In the genomic region with DNA sequence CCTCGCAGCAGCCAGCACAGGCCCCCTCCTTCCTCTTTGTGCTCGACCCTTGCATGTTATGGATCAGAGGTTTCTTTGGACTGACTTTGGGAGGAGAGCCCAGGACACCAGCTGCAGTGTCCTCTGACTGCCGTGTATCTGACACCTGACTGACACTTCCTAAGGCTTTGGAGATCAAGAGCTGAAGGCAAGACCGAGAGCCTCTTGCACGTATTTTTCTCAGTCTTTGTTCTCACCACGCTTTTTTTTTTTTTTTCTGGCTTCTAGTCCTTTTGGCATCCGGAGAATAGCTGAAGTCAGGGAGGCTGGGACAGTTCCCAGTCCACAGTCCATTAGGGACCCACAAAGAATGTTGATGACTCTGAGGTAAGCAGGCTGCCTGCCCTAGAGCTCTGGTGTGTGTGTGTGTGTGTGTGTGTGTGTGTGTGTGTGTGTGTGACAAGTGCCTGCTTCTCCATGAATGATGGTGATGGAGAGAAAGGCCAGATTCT, we compare ENCODE assay signal across 9 mouse cellular contexts. TPM values are rescaled to one million over a fixed set of nuclear protein-coding genes. Genes with fewer than 3 reads are reported as not detected.
A peak's percentile ranks its signal among the peaks of the same experiment; 100 is the strongest.
DNase-seq lines count a peak whose midpoint lies in the region; ATAC-seq lines count a peak whose summit lies in the region.
"Had no signal": no experiment of that assay in that cellular context is flagged by ENCODE, and none has a peak within 500 bp of the region (broad histone marks: within the 10 kb centered on the region; RNA-seq: fewer than 3 reads in every experiment).

No protein-coding gene starts in this region.

- no peak for ATAC-seq in erythroid progenitor cell, adult 5-6 weeks (replicated peaks; ENCODE audit: low FRiP score, poor library complexity, severe bottlenecking)
- ATAC-seq in activated CD4-positive, CD25-positive, alpha-beta regulatory T cell, adult 4 months = no peak

- WGBS in limb, embryonic 10.5 days = 23% methylated on average over 7 of the region's 7 CpGs

- no peaks in the 10 kb centered on the region for H3K9me3 ChIP-seq in limb, embryonic 10.5 days (replicated peaks)
- H3K9me3 ChIP-seq: liver, embryonic 13.5 days had no signal

- peak; percentile 38 for DNase-seq in adrenal gland, postnatal 10 days
- DNase-seq in adrenal gland, postnatal 4 days (ENCODE audit: low spot score in 2 of 2) = no peak
- DNase-seq in urinary bladder, postnatal 14 days (ENCODE audit: low spot score) = peak; percentile 23
- DNase-seq in urinary bladder, adult 2 months (ENCODE audit: low spot score) = no peak
- DNase-seq in limb, embryonic 10.5 days (ENCODE audit: low spot score) = no peak
- DNase-seq in adrenal gland, adult 18-20 months (ENCODE audit: low spot score in 2 of 2) = no peak
- DNase-seq: liver, embryonic 13.5 days had no signal

- H3K4me1 ChIP-seq in limb, embryonic 10.5 days = peaks cover 33% of the 10 kb centered on the region

- H3K27ac ChIP-seq in limb, embryonic 10.5 days = peak overlapping the region; percentile 58
- H3K27ac ChIP-seq: liver, embryonic 13.5 days had no signal

- H3K36me3 ChIP-seq in limb, embryonic 10.5 days = no peaks in the 10 kb centered on the region
- H3K36me3 ChIP-seq: liver, embryonic 13.5 days had no signal

- H3K27me3 ChIP-seq in limb, embryonic 10.5 days (ENCODE audit: low read depth, poor library complexity, severe bottlenecking) = no peaks in the 10 kb centered on the region
- H3K27me3 ChIP-seq: liver, embryonic 13.5 days had no signal

- no peak overlapping the region for H3K4me3 ChIP-seq in limb, embryonic 10.5 days
- H3K4me3 ChIP-seq: liver, embryonic 13.5 days had no signal

RNA-seq across cellular contexts. Expression of a gene that starts 2.1 kb away (rescaled TPM):
- total RNA-seq in adrenal gland, postnatal 10 days (2021) = under 1 TPM; 0.12 TPM
- under 1 TPM in 1 of 2 experiments, not detected in 1; 0.28 TPM for total RNA-seq in adrenal gland, postnatal 4 days (2021)
- polyA plus RNA-seq in urinary bladder, adult 2 months (2012; rRNA removed) = 0.22 and 0.31 TPM in 2 replicates
- 0.18 and 0.33 TPM in 2 replicates for polyA plus RNA-seq in limb, embryonic 10.5 days (2016; fragmentation: Nextera tagmentation; extraction: Ambion mirVana)
- not detected in 2 replicates for total RNA-seq in erythroid progenitor cell, adult 5-6 weeks (2015; ENCODE audit: low replicate concordance)
- not detected in 2 replicates for total RNA-seq in erythroid progenitor cell, adult 5-6 weeks (2017; ENCODE audit: low replicate concordance)
- not detected for total RNA-seq in adrenal gland, adult 18-20 months (2021)
- under 1 TPM; 0.25 to 0.70 TPM for polyA plus RNA-seq in activated CD4-positive, CD25-positive, alpha-beta regulatory T cell, adult 4 months (2017; shearing (Covaris generic))
- polyA plus RNA-seq: liver, embryonic 13.5 days had no signal

RNA-seq across cellular contexts. Expression of a gene that starts 59.8 kb away (rescaled TPM):
- 10 to 100 TPM; 35.1 to 35.7 TPM for total RNA-seq in adrenal gland, postnatal 10 days (2021)
- total RNA-seq in adrenal gland, postnatal 4 days (2021) = 10 to 100 TPM; 39.8 to 42.6 TPM
- 23.2 and 25.1 TPM in 2 replicates for polyA plus RNA-seq in urinary bladder, adult 2 months (2012; rRNA removed)
- 14.5 and 20.7 TPM in 2 replicates for polyA plus RNA-seq in limb, embryonic 10.5 days (2016; fragmentation: Nextera tagmentation; extraction: Ambion mirVana)
- total RNA-seq in erythroid progenitor cell, adult 5-6 weeks (2015; ENCODE audit: low replicate concordance) = 8.3 and 11.7 TPM in 2 replicates
- 4.8 and 6.3 TPM in 2 replicates for total RNA-seq in erythroid progenitor cell, adult 5-6 weeks (2017; ENCODE audit: low replicate concordance)
- total RNA-seq in adrenal gland, adult 18-20 months (2021) = 10 to 100 TPM; 50.0 to 52.9 TPM
- polyA plus RNA-seq in activated CD4-positive, CD25-positive, alpha-beta regulatory T cell, adult 4 months (2017; shearing (Covaris generic)) = 10 to 100 TPM; 21.1 to 23.0 TPM

Comparison
In these comparisons a context has a peak if more than half of its experiments do, and no peak if none do; other contexts are left out.
1. DNase-seq: peak in adrenal gland, postnatal 10 days (single experiment) and urinary bladder, postnatal 14 days (single experiment); none in adrenal gland, postnatal 4 days (0 of 2), urinary bladder, adult 2 months (single experiment), limb, embryonic 10.5 days (single experiment) and adrenal gland, adult 18-20 months (0 of 2).